Mouse (Mus musculus): Measurements from ENCODE around the gene Dab2ip. TPM values are rescaled to one million over a fixed set of nuclear protein-coding genes. Genes with fewer than 3 reads are reported as not detected.

The Dab2ip gene
- polyA plus RNA-seq, 1 experiment: 9.8 TPM

GRCm38 (mm10) chr2:35629126-35629525 is 71.1 kb downstream of the Dab2ip start:
- WGBS: 69% methylated on average over 7 of the region's 8 CpGs
- Histone ChIP-seq H3K4me3 (replicated peaks; ENCODE audit: control insufficient read depth, low read depth, low read length) (no peak overlapping the region), H3K27ac (ENCODE audit: control insufficient read depth, insufficient read depth, low read depth, low read length, poor library complexity) (no peak overlapping the region), H3K4me1 (ENCODE audit: control insufficient read depth, insufficient read depth, low read length) (no peaks in the 10 kb centered on the region)
- no peak for TF ChIP-seq POLR2A (IDR thresholded peaks at IDR 0.05; ENCODE audit: borderline replicate concordance, control insufficient read depth, low read depth, low read length)
- no peak for TF ChIP-seq CTCF (IDR thresholded peaks at IDR 0.05; ENCODE audit: control insufficient read depth, insufficient read depth, low read length)

GRCm38 (mm10) chr2:35633392-35633791 is 75.3 kb downstream of the Dab2ip start:
- WGBS: 90% methylated on average over 4 of the region's 4 CpGs
- H3K4me1 ChIP-seq (ENCODE audit: control insufficient read depth, insufficient read depth, low read length): no peaks in the 10 kb centered on the region
- no peak for TF ChIP-seq POLR2A (IDR thresholded peaks at IDR 0.05; ENCODE audit: borderline replicate concordance, control insufficient read depth, low read depth, low read length)
- no peak for TF ChIP-seq CTCF (IDR thresholded peaks at IDR 0.05; ENCODE audit: control insufficient read depth, insufficient read depth, low read length)
- no peak overlapping the region for H3K27ac ChIP-seq (ENCODE audit: control insufficient read depth, insufficient read depth, low read depth, low read length, poor library complexity)
- no peak overlapping the region for H3K4me3 ChIP-seq (replicated peaks; ENCODE audit: control insufficient read depth, low read depth, low read length)

- 83% methylated on average over 4 of the region's 4 CpGs for WGBS
- Histone ChIP-seq H3K4me1 (ENCODE audit: control insufficient read depth, insufficient read depth, low read length) (no peaks in the 10 kb centered on the region), H3K4me3 (replicated peaks; ENCODE audit: control insufficient read depth, low read depth, low read length) (no peak overlapping the region), H3K27ac (ENCODE audit: control insufficient read depth, insufficient read depth, low read depth, low read length, poor library complexity) (no peak overlapping the region)
- no peak for TF ChIP-seq POLR2A (IDR thresholded peaks at IDR 0.05; ENCODE audit: borderline replicate concordance, control insufficient read depth, low read depth, low read length)
- no peak for TF ChIP-seq CTCF (IDR thresholded peaks at IDR 0.05; ENCODE audit: control insufficient read depth, insufficient read depth, low read length)
Measured at GRCm38 (mm10) chr2:35634963-35635362, 76.9 kb downstream of the Dab2ip start.

- TF ChIP-seq POLR2A (IDR thresholded peaks at IDR 0.05; ENCODE audit: borderline replicate concordance, control insufficient read depth, low read depth, low read length): no peak
- no peak for TF ChIP-seq CTCF (IDR thresholded peaks at IDR 0.05; ENCODE audit: control insufficient read depth, insufficient read depth, low read length)
- Histone ChIP-seq H3K27ac (ENCODE audit: control insufficient read depth, insufficient read depth, low read depth, low read length, poor library complexity) (no peak overlapping the region), H3K4me3 (replicated peaks; ENCODE audit: control insufficient read depth, low read depth, low read length) (no peak overlapping the region), H3K4me1 (ENCODE audit: control insufficient read depth, insufficient read depth, low read length) (no peaks in the 10 kb centered on the region)
- WGBS: 44% methylated on average over 4 of the region's 4 CpGs
Measured at GRCm38 (mm10) chr2:35635541-35635940, 77.5 kb downstream of the Dab2ip start.

GRCm38 (mm10) chr2:35637880-35638535 is 79.9 kb downstream of the Dab2ip start:
- 87% methylated on average over 13 of the region's 13 CpGs for WGBS
- no peaks in the 10 kb centered on the region for H3K4me1 ChIP-seq (ENCODE audit: control insufficient read depth, insufficient read depth, low read length)
- H3K27ac ChIP-seq (ENCODE audit: control insufficient read depth, insufficient read depth, low read depth, low read length, poor library complexity): no peak overlapping the region
- no peak overlapping the region for H3K4me3 ChIP-seq (replicated peaks; ENCODE audit: control insufficient read depth, low read depth, low read length)
- TF ChIP-seq CTCF (IDR thresholded peaks at IDR 0.05; ENCODE audit: control insufficient read depth, insufficient read depth, low read length): no peak
- no peak for TF ChIP-seq POLR2A (IDR thresholded peaks at IDR 0.05; ENCODE audit: borderline replicate concordance, control insufficient read depth, low read depth, low read length)

- Histone ChIP-seq H3K27ac (ENCODE audit: control insufficient read depth, insufficient read depth, low read depth, low read length, poor library complexity) (no peak overlapping the region), H3K4me3 (replicated peaks; ENCODE audit: control insufficient read depth, low read depth, low read length) (no peak overlapping the region), H3K4me1 (ENCODE audit: control insufficient read depth, insufficient read depth, low read length) (no peaks in the 10 kb centered on the region)
- WGBS: 75% methylated on average over 2 of the region's 2 CpGs
- TF ChIP-seq POLR2A (IDR thresholded peaks at IDR 0.05; ENCODE audit: borderline replicate concordance, control insufficient read depth, low read depth, low read length): no peak
- TF ChIP-seq CTCF (IDR thresholded peaks at IDR 0.05; ENCODE audit: control insufficient read depth, insufficient read depth, low read length): no peak
Measured at GRCm38 (mm10) chr2:35639799-35640198, 81.7 kb downstream of the Dab2ip start.

- no peak overlapping the region for H3K27ac ChIP-seq (ENCODE audit: control insufficient read depth, insufficient read depth, low read depth, low read length, poor library complexity)
- 78% methylated on average over 13 of the region's 13 CpGs for WGBS
- no peak for TF ChIP-seq POLR2A (IDR thresholded peaks at IDR 0.05; ENCODE audit: borderline replicate concordance, control insufficient read depth, low read depth, low read length)
- no peak for TF ChIP-seq CTCF (IDR thresholded peaks at IDR 0.05; ENCODE audit: control insufficient read depth, insufficient read depth, low read length)
- H3K4me1 ChIP-seq (ENCODE audit: control insufficient read depth, insufficient read depth, low read length): no peaks in the 10 kb centered on the region
- no peak overlapping the region for H3K4me3 ChIP-seq (replicated peaks; ENCODE audit: control insufficient read depth, low read depth, low read length)
Measured at GRCm38 (mm10) chr2:35640576-35640975, 82.5 kb downstream of the Dab2ip start.

GRCm38 (mm10) chr2:35642224-35642623 is 84.2 kb downstream of the Dab2ip start:
- H3K27ac ChIP-seq (ENCODE audit: control insufficient read depth, insufficient read depth, low read depth, low read length, poor library complexity): no peak overlapping the region
- H3K4me1 ChIP-seq (ENCODE audit: control insufficient read depth, insufficient read depth, low read length): no peaks in the 10 kb centered on the region
- TF ChIP-seq CTCF (IDR thresholded peaks at IDR 0.05; ENCODE audit: control insufficient read depth, insufficient read depth, low read length): no peak
- TF ChIP-seq POLR2A (IDR thresholded peaks at IDR 0.05; ENCODE audit: borderline replicate concordance, control insufficient read depth, low read depth, low read length): no peak
- WGBS: 82% methylated on average over 7 of the region's 7 CpGs
- no peak overlapping the region for H3K4me3 ChIP-seq (replicated peaks; ENCODE audit: control insufficient read depth, low read depth, low read length)

GRCm38 (mm10) chr2:35646553-35646952 is 88.5 kb downstream of the Dab2ip start:
- TF ChIP-seq CTCF (IDR thresholded peaks at IDR 0.05; ENCODE audit: control insufficient read depth, insufficient read depth, low read length): no peak
- no peak for TF ChIP-seq POLR2A (IDR thresholded peaks at IDR 0.05; ENCODE audit: borderline replicate concordance, control insufficient read depth, low read depth, low read length)
- Histone ChIP-seq H3K27ac (ENCODE audit: control insufficient read depth, insufficient read depth, low read depth, low read length, poor library complexity) (no peak overlapping the region), H3K4me1 (ENCODE audit: control insufficient read depth, insufficient read depth, low read length) (no peaks in the 10 kb centered on the region), H3K4me3 (replicated peaks; ENCODE audit: control insufficient read depth, low read depth, low read length) (no peak overlapping the region)
- 74% methylated on average over 8 of the region's 8 CpGs for WGBS
